Mouse (Mus musculus): ENCODE results near the gene Nme1.

DNA sequence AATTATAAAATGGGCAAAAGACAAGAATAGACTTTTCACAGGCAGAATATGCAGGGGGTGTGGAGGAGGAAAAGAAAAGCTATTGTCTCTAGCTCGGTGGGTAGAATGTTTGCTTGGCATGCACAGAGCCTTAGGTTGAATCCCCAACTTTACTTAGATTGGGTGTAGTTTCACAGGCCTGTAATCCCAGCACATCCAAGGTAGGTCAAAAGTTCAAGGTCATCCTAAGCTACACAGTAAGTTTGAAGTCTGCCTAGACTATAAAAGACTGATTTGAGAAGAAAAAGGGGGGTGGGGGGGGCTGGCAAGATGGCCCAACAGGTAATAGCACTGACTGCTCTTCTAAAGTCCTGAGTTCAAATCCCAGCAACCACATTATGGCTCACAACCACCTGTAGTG is 1.5 kb upstream of the Nme1 start:
- TF ChIP-seq EP300 (IDR thresholded peaks at IDR 0.05; ENCODE audit: low read depth), result no peak
- TF ChIP-seq CTCF (IDR thresholded peaks at IDR 0.05; ENCODE audit: low read depth), result no peak

Measured in heart, postnatal 0 days (tissue).